Mouse (Mus musculus) CH12.LX (cell line): Measurements from ENCODE around the gene Ptprb. TPM values are rescaled to one million over a fixed set of nuclear protein-coding genes. Genes with fewer than 3 reads are reported as not detected.

Source experiments
- DNase-seq: peaks from one replicate; pipeline ENCODE4 v3.0.0-alpha.2; 2013; ENCODE audit errors: extremely low read depth
- H3K27ac ChIP-seq: 2 replicates; pipeline ENCODE4 v1.5.1; 2012; ENCODE audit warnings: low read depth, mild to moderate bottlenecking, control low read depth, moderate library complexity; ENCODE audit not compliant: insufficient read depth
- H3K27me3 ChIP-seq: replicated peaks from 2 replicates; pipeline ENCODE3; 2012; ENCODE audit warnings: inconsistent platforms
- H3K36me3 ChIP-seq, 2 experiments: replicated peaks in 1 of 2; 2 replicates each; pipeline versions ENCODE3 to v1.6.1; 2012; ENCODE audit warnings: inconsistent platforms in 1 of 2, low read length in 1 of 2, mild to moderate bottlenecking in 1 of 2, mixed read lengths in 1 of 2, moderate library complexity in 1 of 2; ENCODE audit not compliant: control insufficient read depth in 1 of 2, insufficient read depth in 1 of 2
- H3K4me1 ChIP-seq, 2 experiments: 2 replicates each; pipeline ENCODE4 v1.6.1; 2012; ENCODE audit warnings: inconsistent platforms in 1 of 2, moderate library complexity in 1 of 2; ENCODE audit not compliant: insufficient read depth in 2 of 2, control insufficient read depth in 1 of 2
- H3K4me2 ChIP-seq: 2 replicates; pipeline ENCODE4 v1.6.1; 2012; ENCODE audit warnings: low read depth, mild to moderate bottlenecking, control low read depth; ENCODE audit not compliant: poor library complexity, insufficient read depth, severe bottlenecking
- H3K4me3 ChIP-seq, 3 experiments: fragments of 150-350 bp in 1 of 3; sonication (generic) in 1 of 3; replicated peaks in 1 of 3; 2 replicates each; pipeline versions ENCODE3 to v1.5.1; 2011 to 2012; ENCODE audit warnings: low read depth in 2 of 3, low read length in 2 of 3, mild to moderate bottlenecking in 2 of 3, moderate library complexity in 2 of 3, control low read depth in 1 of 3, improper control_type of control experiment in 1 of 3, inconsistent platforms in 1 of 3, mixed read lengths in 1 of 3; ENCODE audit not compliant: poor library complexity in 1 of 3
- H3K79me2 ChIP-seq: replicated peaks from 2 replicates; pipeline ENCODE4 v1.6.1; 2012; ENCODE audit warnings: mild to moderate bottlenecking, moderate library complexity; ENCODE audit not compliant: control insufficient read depth, poor library complexity, insufficient read depth, severe bottlenecking; ENCODE audit errors: extremely low read depth
- H3K9ac ChIP-seq: 2 replicates; pipeline ENCODE4 v1.6.1; 2012; ENCODE audit warnings: low read depth, mild to moderate bottlenecking, control low read depth, moderate library complexity; ENCODE audit not compliant: insufficient read depth
- H3K9me3 ChIP-seq: replicated peaks from 2 replicates; pipeline ENCODE3; 2012; ENCODE audit warnings: low read length, inconsistent platforms, mixed read lengths
- CHD1 ChIP-seq: IDR thresholded peaks from 2 replicates; pipeline ENCODE4 v1.6.1; 2012; ENCODE audit warnings: low read depth, low read length, improper control_type of control experiment, inconsistent platforms
- CTCF ChIP-seq, 2 experiments: IDR thresholded peaks in 1 of 2; conservative IDR thresholded peaks in 1 of 2; 2 replicates each; pipeline ENCODE4 v1.5.1; 2011 to 2012; ENCODE audit warnings: low read depth in 2 of 2, low read length in 2 of 2, improper control_type of control experiment in 1 of 2, inconsistent platforms in 1 of 2, mild to moderate bottlenecking in 1 of 2, moderate library complexity in 1 of 2
- ELF1 ChIP-seq: IDR thresholded peaks from 2 replicates; pipeline ENCODE4 v1.6.1; 2014; ENCODE audit warnings: low read depth, mild to moderate bottlenecking, inconsistent platforms, low read length, improper control_type of control experiment
- EP300 ChIP-seq: IDR thresholded peaks from 2 replicates; pipeline ENCODE4 v1.6.1; 2011; ENCODE audit warnings: low read length, improper control_type of control experiment
- ETS1 ChIP-seq: conservative IDR thresholded peaks from 2 replicates; pipeline ENCODE4 v1.6.1; 2012; ENCODE audit warnings: low read depth, mild to moderate bottlenecking, inconsistent platforms, low read length, improper control_type of control experiment, moderate library complexity
- JUN ChIP-seq: IDR thresholded peaks from 2 replicates; pipeline ENCODE4 v1.6.1; 2011; ENCODE audit warnings: low read depth, mild to moderate bottlenecking, low read length, improper control_type of control experiment, moderate library complexity; ENCODE audit not compliant: insufficient read depth
- MAFK ChIP-seq: IDR thresholded peaks from 2 replicates; pipeline ENCODE4 v1.6.1; 2011; ENCODE audit warnings: low read length, improper control_type of control experiment; ENCODE audit not compliant: insufficient replicate concordance
- MEF2A ChIP-seq: IDR thresholded peaks from 2 replicates; pipeline ENCODE4 v1.6.1; 2014; ENCODE audit warnings: low read depth, mild to moderate bottlenecking, inconsistent platforms, low read length, improper control_type of control experiment, borderline replicate concordance
- NELFE ChIP-seq: IDR thresholded peaks from 2 replicates; pipeline ENCODE4 v1.6.1; 2011; ENCODE audit warnings: low read depth, low read length, improper control_type of control experiment
- NRF1 ChIP-seq: IDR thresholded peaks from 2 replicates; pipeline ENCODE4 v1.6.1; 2014; ENCODE audit warnings: low read depth, mild to moderate bottlenecking, inconsistent platforms, low read length, improper control_type of control experiment, moderate library complexity
- POLR2A ChIP-seq: IDR thresholded peaks from 2 replicates; pipeline ENCODE4 v1.6.1; 2011; ENCODE audit warnings: low read depth, mild to moderate bottlenecking, improper control_type of control experiment, low read length
- POLR2AphosphoS2 ChIP-seq: IDR thresholded peaks from 2 replicates; pipeline ENCODE4 v1.6.1; 2011; ENCODE audit warnings: low read depth, low read length, improper control_type of control experiment
- RAD21 ChIP-seq: IDR thresholded peaks from 2 replicates; pipeline ENCODE4 v1.6.1; 2011; ENCODE audit warnings: low read depth, mild to moderate bottlenecking, low read length, improper control_type of control experiment, moderate library complexity
- RCOR1 ChIP-seq: conservative IDR thresholded peaks from 2 replicates; pipeline ENCODE4 v1.6.1; 2012; ENCODE audit warnings: low read depth, mild to moderate bottlenecking, inconsistent platforms, low read length, improper control_type of control experiment
- SIN3A ChIP-seq: IDR thresholded peaks from 2 replicates; pipeline ENCODE4 v1.6.1; 2012; ENCODE audit warnings: low read length, improper control_type of control experiment, inconsistent platforms
- SMC3 ChIP-seq: IDR thresholded peaks from 2 replicates; pipeline ENCODE4 v1.6.1; 2011; ENCODE audit warnings: low read depth, low read length, improper control_type of control experiment
- TCF12 ChIP-seq: IDR thresholded peaks from 2 replicates; pipeline ENCODE4 v1.6.1; 2014; ENCODE audit warnings: low read depth, mild to moderate bottlenecking, inconsistent platforms, low read length, improper control_type of control experiment
- USF1 ChIP-seq: IDR thresholded peaks from 2 replicates; pipeline ENCODE4 v1.6.1; 2014; ENCODE audit warnings: low read depth, mild to moderate bottlenecking, inconsistent platforms, low read length, improper control_type of control experiment
- ZKSCAN1 ChIP-seq: IDR thresholded peaks from 2 replicates; pipeline ENCODE4 v1.6.1; 2012; ENCODE audit warnings: low read depth, inconsistent platforms, low read length, improper control_type of control experiment, borderline replicate concordance
- dilution Hi-C: fragments of 300-500 bp; cut with MboI; formaldehyde crosslinking; loops from 2 replicates; pipeline ENCODE4 v1.14.3; 2020; ENCODE audit warnings: low sequenced_read_pairs; ENCODE audit not compliant: extremely low pct_unique_long_range_greater_than_20kb, extremely low pct_ligation_motif_present
- in situ Hi-C: fragments of 300-500 bp; cut with MboI; formaldehyde crosslinking; loops from 3 replicates; pipeline ENCODE4 v1.14.3; 2019; ENCODE audit warnings: low sequenced_read_pairs, low pct_ligation_motif_present, low pct_unique_long_range_greater_than_20kb, mixed read lengths
- polyA plus RNA-seq: library from polyadenylated mRNA; unstranded; fragments of >175 nt; gene quantifications from 2 replicates; pipeline ENCODE4 v1.2.1, GENCODE M21; 2012; ENCODE audit warnings: low read depth; ENCODE audit not compliant: insufficient read length
- total RNA-seq, 2 experiments: library from RNA; depleted of rRNA; stranded (reverse); fragments of 300-350 nt in 1 of 2; fragments of >200 nt in 1 of 2; gene quantifications; 2 replicates each; pipeline ENCODE4 v1.2.3; 2012 to 2014

Ptprb gene
- total and polyA plus RNA-seq, 3 experiments = not detected

GRCm38 (mm10) chr10:116309460-116309859 is 34.1 kb downstream of the Ptprb start:
- H3K79me2 ChIP-seq = no peaks in the 10 kb centered on the region
- dilution Hi-C loops = no loop called here
- H3K27me3 ChIP-seq = no peaks in the 10 kb centered on the region

DNA sequence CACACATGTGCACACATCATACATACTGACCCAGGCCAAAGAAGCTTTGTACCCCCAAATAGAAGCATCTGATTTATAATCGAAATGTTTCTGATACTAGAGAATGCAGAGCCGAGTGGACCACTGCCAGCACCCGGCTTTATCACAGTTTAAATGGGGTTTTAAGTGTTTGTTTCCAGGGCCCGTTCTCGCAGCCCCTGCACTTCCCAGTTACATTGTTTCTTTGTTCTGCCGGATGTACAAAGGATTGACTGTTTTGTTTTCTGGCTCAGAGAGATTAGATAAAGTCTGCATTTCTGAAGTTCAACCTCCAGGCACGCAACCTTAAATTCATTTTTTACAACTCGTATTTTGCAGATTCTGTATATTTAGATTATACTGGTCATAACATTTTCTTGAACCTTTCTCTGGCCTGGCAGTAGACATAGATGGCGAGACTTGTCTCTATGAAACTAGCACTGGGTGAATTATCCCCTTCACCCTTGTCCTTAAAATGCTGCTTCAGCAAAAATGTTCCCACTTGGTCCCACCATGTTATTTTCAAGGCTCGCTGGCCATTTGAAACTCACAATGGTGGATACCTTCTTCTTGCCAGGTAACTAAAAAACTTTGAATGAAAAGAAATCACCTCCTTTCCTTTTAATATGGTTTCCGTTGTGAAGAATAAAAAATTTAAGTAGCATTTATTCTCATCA is 35.3 kb downstream of the Ptprb start:
- no peaks in the 10 kb centered on the region for H3K27me3 ChIP-seq
- TF ChIP-seq RAD21 (no peak), MAFK (peak; percentile 68; the same call in 1 of the 2 replicates)
- no peak overlapping the region for H3K27ac ChIP-seq
- no peak overlapping the region for H3K9ac ChIP-seq
- H3K4me1 ChIP-seq = no peaks in the 10 kb centered on the region
- H3K9me3 ChIP-seq = no peaks in the 10 kb centered on the region
- no peak for DNase-seq
- no peak overlapping the region for H3K4me2 ChIP-seq
- no peaks in the 10 kb centered on the region for H3K79me2 ChIP-seq
- dilution Hi-C loops (no loop called here), in situ Hi-C loops (no loop called here)
- H3K36me3 ChIP-seq = no peaks in the 10 kb centered on the region
- no peak overlapping the region for H3K4me3 ChIP-seq

More at GRCm38 (mm10) chr10:116309460-116309859, 34.1 kb downstream of the Ptprb start:
- no peak overlapping the region for H3K4me2 ChIP-seq
- no peak for TF ChIP-seq NELFE
- TF ChIP-seq ELF1 = no peak
- no peak for TF ChIP-seq RAD21
- no peak for TF ChIP-seq MAFK
- TF ChIP-seq ETS1 = no peak
- TF ChIP-seq SIN3A = no peak
- TF ChIP-seq SMC3 = no peak
- TF ChIP-seq JUN = no peak
- no peak for TF ChIP-seq CTCF (conservative IDR thresholded peaks at IDR 0.05 in 1 of 2, IDR thresholded peaks at IDR 0.05 in 1 of 2; ENCODE audit: low read depth in 2 of 2, low read length in 2 of 2)
- no peak for TF ChIP-seq MEF2A
- TF ChIP-seq POLR2A = no peak
- no peak for TF ChIP-seq POLR2AphosphoS2
- no peak for TF ChIP-seq EP300
- no peak for TF ChIP-seq RCOR1
- TF ChIP-seq CHD1 = no peak
- no peak for TF ChIP-seq TCF12
- TF ChIP-seq USF1 = no peak
- no peak for TF ChIP-seq NRF1
- no peak for TF ChIP-seq ZKSCAN1
- H3K4me1 ChIP-seq = no peaks in the 10 kb centered on the region
- no peak overlapping the region for H3K9ac ChIP-seq
- H3K27ac ChIP-seq = no peak overlapping the region
- H3K9me3 ChIP-seq = no peaks in the 10 kb centered on the region
- no peak overlapping the region for H3K4me3 ChIP-seq
- no peaks in the 10 kb centered on the region for H3K36me3 ChIP-seq
- no peak for DNase-seq
- in situ Hi-C loops = no loop called here
